Mouse (Mus musculus): ENCODE data around the gene Avpi1.

- no peak for TF ChIP-seq POLR2A (IDR thresholded peaks at IDR 0.05; ENCODE audit: extremely low read depth, insufficient read depth, low read length)
- TF ChIP-seq CTCF (IDR thresholded peaks at IDR 0.05; ENCODE audit: extremely low read depth, insufficient read depth, low read length), result no peak
Observed at GRCm38 (mm10) chr19:42115783-42116335, 13.0 kb downstream of the Avpi1 start.
